Mouse (Mus musculus) cerebellum, postnatal 36 days (tissue): ENCODE results near the gene Nipal1.

Experiments
- DNase-seq, 2 experiments: peaks; one replicate each; pipeline ENCODE4 v3.0.0; 2021 to 2022; ENCODE audit warnings: mixed read lengths in 2 of 2

The Nipal1 gene

GRCm38 (mm10) chr5:72666428-72666827 lies 18.8 kb downstream of the Nipal1 start:
- no peak for DNase-seq

GRCm38 (mm10) chr5:72668351-72668750 lies 20.8 kb downstream of the Nipal1 start:
- DNase-seq, result no peak

GRCm38 (mm10) chr5:72671017-72671699 lies 23.6 kb downstream of the Nipal1 start:
- no peak for DNase-seq

- no peak for DNase-seq
These were observed 27.5 kb downstream of the Nipal1 start for GRCm38 (mm10) chr5:72674994-72675542.

GRCm38 (mm10) chr5:72681451-72681850 lies 33.9 kb downstream of the Nipal1 start:
- DNase-seq, result no peak

- DNase-seq, result no peak
These were observed 42.0 kb downstream of the Nipal1 start for GRCm38 (mm10) chr5:72689556-72689955.

- no peak for DNase-seq
These were observed 42.9 kb downstream of the Nipal1 start for GRCm38 (mm10) chr5:72690516-72690915.

GRCm38 (mm10) chr5:72694684-72695083 lies 47.1 kb downstream of the Nipal1 start:
- no peak for DNase-seq

GRCm38 (mm10) chr5:72696491-72696890 lies 48.9 kb downstream of the Nipal1 start:
- no peak for DNase-seq

GRCm38 (mm10) chr5:72698343-72698742 lies 50.7 kb downstream of the Nipal1 start:
- DNase-seq, result no peak

GRCm38 (mm10) chr5:72698818-72699499 lies 51.4 kb downstream of the Nipal1 start:
- no peak for DNase-seq

- no peak for DNase-seq
These were observed 51.9 kb downstream of the Nipal1 start for GRCm38 (mm10) chr5:72699500-72699818.

- DNase-seq, result no peak
These were observed 54.6 kb downstream of the Nipal1 start for GRCm38 (mm10) chr5:72702202-72702601.

- no peak for DNase-seq
These were observed 58.5 kb downstream of the Nipal1 start for GRCm38 (mm10) chr5:72706095-72706494.

- no peak for DNase-seq
These were observed 59.1 kb downstream of the Nipal1 start for GRCm38 (mm10) chr5:72706722-72707121.

GRCm38 (mm10) chr5:72709451-72709850 lies 61.9 kb downstream of the Nipal1 start:
- no peak for DNase-seq

- DNase-seq, result no peak
These were observed 62.4 kb downstream of the Nipal1 start for GRCm38 (mm10) chr5:72709976-72710375.

GRCm38 (mm10) chr5:72710572-72711278 lies 63.1 kb downstream of the Nipal1 start:
- DNase-seq, result peak; percentile 31 to 54

- DNase-seq, result no peak
These were observed 73.0 kb downstream of the Nipal1 start for GRCm38 (mm10) chr5:72720587-72720986.
